Mouse (Mus musculus): ENCODE results near the gene Spryd4.
"Not testable (repeated sequence)": the region's sequence is repeated elsewhere in the genome, so short reads cannot be mapped to it uniquely, and the experiment has no call there.

The Spryd4 gene

DNA sequence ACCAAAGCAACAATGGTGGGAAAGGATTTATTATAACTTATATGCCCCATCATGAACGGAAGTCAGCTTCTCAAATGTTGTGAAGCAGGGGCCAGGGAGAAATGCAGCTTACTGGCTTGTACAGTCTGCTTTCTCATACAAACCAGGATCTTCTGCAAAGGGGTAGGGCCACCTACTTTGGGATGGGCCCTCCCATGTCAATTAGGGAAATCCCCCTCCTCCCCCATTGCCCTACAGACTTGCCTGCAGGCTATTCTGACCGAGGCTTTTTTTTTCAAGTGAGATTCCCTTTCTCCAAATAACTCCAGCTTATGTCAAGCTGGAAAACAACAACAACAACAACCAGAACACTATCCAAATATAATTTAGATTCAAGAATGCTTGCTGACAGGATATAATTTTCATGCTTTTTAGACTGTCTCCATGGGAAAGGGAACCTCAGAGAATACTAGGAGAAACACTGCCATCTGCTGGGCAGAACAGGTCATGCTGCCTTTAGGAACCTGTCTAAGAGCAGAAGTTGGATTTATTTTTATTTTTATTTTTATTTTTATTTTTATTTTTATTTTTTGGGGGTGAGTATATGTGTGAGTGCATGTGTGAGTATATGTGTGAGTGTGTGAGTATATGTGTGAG lies 23.2 kb downstream of the Spryd4 start:
- peak; percentile 68 to 91 for DNase-seq (ENCODE audit: inconsistent age in 2 of 2, low spot score in 1 of 2)

DNA sequence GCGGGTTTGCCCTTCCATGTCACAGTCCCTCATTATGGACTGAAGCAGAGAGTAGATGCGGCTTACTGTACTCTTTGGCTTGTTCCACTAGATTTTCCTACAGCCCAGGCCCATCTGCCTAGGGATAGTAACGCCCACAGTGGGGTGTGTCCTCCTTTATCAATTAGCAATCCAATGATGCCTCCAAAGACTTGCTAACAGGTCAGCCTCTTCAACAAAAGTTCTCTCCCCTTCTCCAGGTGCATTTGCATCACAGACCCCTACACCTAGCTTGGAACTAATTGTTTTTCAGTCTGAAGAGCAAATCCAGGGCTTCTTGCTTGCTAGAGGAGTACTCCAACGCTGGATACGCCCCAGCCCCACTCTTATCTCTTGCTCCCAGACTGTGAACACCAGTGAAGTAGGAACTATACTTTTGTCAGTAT lies 24.4 kb downstream of the Spryd4 start:
- DNase-seq (ENCODE audit: inconsistent age in 2 of 2, low spot score in 1 of 2), result no peak

DNA sequence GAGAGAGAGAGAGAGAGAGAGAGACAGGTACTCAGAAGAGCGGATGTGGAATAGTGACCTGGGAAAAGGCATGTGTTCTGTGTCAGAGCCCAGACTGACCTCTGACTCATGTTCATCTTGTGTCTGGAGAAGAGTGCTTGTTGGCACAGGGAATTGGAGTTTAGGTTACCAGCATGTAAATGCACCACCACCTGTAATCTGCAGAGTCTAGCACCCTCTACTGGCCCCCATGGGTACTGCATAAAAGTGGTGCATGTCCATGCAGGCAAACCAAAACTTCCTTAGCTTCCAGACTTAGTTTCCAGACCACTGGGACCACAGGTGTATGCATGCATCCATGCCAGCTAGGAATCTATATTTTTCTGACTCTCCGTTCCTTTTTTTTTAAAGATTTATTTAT lies 25.6 kb downstream of the Spryd4 start:
- peak; percentile 82 to 95 for DNase-seq (ENCODE audit: inconsistent age in 2 of 2, low spot score in 1 of 2)

DNA sequence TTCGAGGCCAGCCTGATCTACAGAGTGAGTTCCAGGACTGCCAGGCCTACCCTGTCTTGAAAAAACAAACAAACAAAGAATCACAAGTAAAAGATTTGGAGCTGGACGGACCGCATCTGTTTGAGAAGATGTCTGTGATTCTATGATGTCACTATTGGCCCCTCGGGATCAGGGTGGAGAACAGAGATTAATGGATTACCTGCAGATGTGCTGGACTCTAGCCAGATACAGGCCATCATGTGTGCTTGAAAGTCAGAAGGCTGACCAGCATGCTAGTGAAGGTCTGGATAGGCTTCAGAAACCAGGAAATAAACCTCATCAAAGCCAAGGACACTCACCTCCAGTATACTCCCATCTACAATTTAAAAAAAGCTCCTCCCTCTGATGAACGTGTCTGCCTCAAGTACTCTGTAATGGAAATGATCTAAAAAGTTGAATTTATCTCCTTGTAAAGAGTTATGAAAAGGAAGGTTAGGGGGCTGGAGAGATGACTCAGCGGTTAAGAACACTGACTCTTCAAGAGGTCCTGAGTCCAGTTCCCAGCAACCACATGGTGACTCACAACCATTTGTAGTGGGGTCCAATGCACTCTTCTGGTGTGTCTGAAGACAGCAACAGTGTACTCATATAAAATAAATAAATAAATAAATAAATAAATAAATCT lies 26.2 kb downstream of the Spryd4 start:
- no peak for DNase-seq (ENCODE audit: inconsistent age in 2 of 2, low spot score in 1 of 2)

DNA sequence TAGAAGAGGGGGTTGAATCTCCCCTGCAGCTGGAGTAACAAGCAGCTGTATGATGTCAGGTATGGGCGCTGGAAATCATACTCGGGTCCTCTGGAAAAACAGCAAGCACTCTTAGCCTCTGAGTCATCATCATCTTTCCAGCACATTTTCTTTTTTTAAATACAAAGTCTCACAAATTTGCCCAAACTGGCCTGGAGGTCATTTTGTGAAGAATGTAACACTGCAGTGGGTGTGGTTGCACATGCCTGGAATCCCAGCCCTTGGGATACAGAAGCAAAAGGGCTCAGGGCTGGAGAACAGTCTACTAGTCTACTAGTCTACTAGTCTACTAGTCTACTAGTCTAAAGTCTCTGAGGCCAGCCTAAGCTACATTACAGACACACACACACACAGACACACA lies 27.3 kb downstream of the Spryd4 start:
- no peak for DNase-seq (ENCODE audit: inconsistent age in 2 of 2, low spot score in 1 of 2)

DNA sequence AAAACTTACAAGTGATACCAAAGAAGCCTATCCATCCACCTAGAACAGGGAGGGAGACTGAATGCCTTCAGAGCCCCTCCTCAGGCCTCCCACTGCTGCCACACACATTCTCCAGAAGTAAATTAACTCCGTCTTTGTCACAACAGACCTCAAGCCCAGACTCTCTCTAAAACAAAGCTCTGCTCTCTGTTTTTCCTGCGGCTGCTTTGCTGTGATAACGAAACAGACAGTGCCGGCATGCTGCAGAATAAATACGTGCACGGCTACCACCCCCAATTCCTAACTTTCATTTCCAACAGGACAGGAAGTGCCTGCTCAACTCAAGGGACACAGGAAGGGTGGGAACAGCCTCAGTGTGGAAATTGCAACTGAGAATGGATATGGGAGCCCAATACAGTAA lies 31.6 kb downstream of the Spryd4 start, which contains the start of gene Rbms2:
Rbms2 (minus strand) TSS at position 309 of the 400 bp plus-strand sequence.
- DNase-seq (ENCODE audit: inconsistent age in 2 of 2, low spot score in 1 of 2), result peak; percentile 30 to 77

DNA sequence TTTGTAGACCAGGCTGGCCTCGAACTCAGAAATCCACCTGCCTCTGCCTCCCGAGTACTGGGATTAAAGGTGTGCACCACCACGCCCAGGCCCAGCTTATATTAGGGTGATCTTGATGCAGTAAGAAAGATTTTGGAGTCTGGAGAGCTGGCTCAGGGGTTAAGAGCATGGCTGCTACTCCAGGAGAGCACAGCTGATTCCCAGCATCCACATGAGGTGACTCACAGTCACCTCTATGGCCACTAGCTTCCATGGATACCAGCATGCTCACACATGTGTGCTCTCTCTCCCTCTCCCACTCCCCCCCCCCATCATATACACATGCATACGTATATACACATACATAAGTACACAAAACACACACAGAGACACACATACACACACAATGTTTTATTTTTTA lies 34.3 kb downstream of the Spryd4 start:
- DNase-seq (ENCODE audit: inconsistent age in 2 of 2, low spot score in 1 of 2), result no peak

DNA sequence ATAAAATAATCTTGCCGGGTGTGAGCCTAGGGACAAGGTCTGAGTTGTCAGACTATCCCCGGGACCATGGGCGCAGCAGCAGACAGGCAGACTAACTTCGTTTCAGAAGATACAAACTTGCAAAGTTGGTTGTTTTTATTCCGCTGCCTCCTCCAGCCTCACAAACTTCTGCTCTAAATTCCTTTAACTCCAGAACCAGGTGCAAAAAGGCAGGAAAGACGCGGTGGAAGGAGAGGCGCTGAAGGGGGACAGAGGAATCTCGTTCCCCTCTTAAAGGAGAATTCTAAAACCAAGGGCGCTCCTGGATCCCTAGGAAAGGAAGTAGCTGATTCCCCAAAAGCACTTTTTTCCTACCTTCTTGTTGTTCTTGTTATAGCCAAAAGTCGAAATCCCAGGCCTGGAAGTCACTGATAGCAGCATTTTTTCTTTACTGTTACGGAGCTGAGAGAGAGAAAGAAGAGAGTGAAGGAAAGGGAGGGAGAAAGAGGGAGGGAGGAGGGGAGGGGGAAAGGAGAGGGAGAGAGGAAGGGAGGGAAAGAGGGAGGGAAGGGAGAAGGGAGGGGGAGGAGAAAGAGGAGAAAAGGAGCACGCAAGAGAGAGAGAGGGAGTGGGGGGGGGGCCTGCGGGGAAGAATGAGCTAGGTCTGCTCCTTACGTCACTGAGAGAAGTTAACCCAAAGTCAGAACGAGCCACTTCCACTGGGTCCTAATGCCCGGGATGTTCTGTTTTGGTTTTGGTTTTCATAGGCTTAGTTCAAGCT lies 35.4 kb downstream of the Spryd4 start:
- peak; percentile 65 to 88 for DNase-seq (ENCODE audit: inconsistent age in 2 of 2, low spot score in 1 of 2)

DNA sequence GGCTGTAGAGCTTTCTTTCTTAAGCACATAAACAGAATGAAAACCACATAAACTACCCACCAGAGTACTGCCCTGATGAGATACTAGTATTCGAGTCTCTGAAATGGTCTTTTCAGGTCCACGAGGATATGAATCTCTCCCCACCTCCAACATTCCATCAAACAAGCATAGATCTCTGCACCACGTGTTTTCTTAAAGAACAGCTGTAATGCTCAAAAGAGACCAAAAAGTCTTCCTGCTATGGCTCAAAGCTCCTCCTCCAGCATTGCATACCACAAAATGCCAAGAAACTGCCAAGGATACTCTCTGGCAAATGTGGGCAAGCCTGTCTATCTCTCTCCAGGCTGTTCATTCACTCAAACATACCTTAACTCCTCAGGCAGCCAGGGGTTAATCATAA lies 36.3 kb downstream of the Spryd4 start:
- DNase-seq (ENCODE audit: inconsistent age in 2 of 2, low spot score in 1 of 2), result no peak

DNA sequence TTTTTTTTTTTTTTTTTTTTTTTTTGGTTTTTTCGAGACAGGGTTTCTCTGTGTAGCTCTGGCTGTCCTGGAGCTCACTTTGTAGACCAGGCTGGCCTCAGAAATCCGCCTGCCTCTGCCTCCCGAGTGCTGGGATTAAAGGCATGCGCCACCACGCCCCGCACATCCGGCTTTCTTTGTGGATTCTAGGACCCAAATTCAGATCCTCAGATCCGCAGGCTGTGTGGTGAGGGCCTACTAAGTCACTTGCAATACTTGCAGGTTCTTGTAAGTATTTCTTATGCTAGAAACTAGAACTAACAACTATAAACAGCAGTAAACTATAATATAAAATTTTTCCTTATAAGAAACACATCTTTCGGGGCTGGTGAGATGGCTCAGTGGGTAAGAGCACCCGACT lies 40.3 kb downstream of the Spryd4 start:
- not testable (repeated sequence) for DNase-seq (ENCODE audit: inconsistent age in 2 of 2, low spot score in 1 of 2)

DNA sequence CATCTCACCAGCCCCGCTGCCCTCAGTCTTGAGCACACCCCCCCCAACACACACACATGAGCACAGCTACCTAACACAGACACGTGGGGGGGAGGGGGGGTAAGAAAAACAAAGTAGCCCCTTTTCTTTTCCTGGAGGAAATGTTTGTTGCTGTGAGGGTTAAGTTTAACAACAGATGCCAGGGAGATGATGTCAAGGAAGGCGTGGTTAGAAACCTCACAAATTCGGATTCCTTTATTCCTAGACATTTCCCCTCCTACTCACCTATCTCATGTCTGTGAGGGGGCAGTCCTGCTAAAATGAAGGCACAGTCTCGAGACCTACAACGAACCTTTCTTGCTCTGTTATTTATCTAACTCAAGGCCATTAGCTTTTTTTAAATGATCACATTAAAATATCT lies 44.5 kb downstream of the Spryd4 start:
- no peak for DNase-seq (ENCODE audit: inconsistent age in 2 of 2, low spot score in 1 of 2)

DNA sequence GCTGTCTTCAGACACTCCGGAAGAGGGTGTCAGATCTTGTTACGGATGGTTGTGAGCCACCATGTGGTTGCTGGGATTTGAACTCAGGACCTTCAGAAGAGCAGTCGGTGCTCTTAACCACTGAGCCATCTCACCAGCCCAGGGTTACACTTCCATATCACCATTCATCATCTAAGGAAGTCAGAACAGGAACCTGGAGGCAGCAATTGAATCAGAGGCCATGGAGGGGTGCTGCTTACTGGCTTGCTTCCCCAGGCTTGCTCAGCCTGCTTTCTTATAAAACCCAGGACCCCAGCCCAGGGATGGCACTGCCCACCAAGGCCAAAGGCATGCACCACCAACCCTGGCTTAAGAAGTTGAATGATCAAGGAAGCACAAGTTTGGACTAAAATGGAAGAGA lies 45.9 kb downstream of the Spryd4 start:
- not testable (repeated sequence) for DNase-seq (ENCODE audit: inconsistent age in 2 of 2, low spot score in 1 of 2)

Measured in adrenal gland, adult (tissue).